Mouse (Mus musculus) megakaryocyte, embryonic 14.5 days (primary cell): ENCODE data around the gene Tmem246.

ENCODE experiments used
- FLI1 ChIP-seq: IDR thresholded peaks from 2 replicates; pipeline ENCODE4 v1.6.1; 2012; ENCODE audit warnings: low read length, inconsistent platforms, mixed read lengths
- GATA1 ChIP-seq: IDR thresholded peaks from 3 replicates; pipeline ENCODE4 v1.6.1; 2012; ENCODE audit warnings: mixed read lengths, low read length, inconsistent platforms, borderline replicate concordance

GRCm38 (mm10) chr4:49603161-49603560, 5.5 kb upstream of the Tmem246 start:
- TF ChIP-seq GATA1: no peak
- no peak for TF ChIP-seq FLI1
